Mouse (Mus musculus): Measurements from ENCODE around the gene Hoxb7.

Gene Hoxb7

DNA sequence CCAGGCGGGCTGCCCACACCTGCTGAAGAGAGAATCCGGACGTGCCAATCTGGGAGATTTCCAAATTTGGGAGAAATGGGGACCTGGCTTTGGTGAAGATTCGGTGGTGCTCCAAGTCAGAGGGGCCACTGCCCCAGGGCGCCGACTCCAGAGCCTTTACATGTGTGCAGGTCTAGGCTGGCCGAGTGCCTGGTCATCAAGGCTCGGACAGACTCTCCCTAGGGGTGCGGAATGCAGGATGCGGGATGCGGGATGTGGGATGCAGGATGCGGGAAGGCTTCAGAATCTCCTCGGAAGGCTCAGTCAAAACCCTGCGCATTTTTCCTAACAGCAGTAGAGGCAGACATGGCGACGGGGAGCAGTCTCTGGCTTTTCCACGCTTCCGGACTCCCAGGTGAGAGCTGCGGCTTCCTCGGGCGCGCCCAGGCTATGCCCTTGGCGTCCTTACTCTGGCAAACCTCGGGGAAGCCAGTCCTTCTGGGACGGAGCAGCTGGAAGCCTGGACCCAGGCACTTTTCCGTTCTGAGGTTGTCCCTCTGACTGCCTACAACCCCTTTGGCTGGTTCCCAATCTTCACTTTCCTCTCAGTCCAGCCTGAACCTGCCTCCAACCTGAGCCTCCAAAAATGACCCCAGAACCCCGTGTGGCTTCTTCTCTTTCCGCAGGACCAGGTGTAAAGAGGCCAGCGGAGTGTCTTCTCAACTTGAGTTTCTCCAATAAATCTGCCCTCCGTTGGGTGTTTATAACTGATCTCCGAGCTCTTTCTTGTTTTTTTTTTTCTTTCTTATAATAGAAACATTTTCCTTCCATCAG is 6.8 kb upstream of the Hoxb7 start:
- CTCF ChIA-PET: interaction anchor here (0.5 to 3.3 kb wide), 56 partner anchors 10 to 804 kb away, joined by 3 to 21 read pairs (median 4); partner anchors contain the start of genes Hoxb6 (in 2 of the 4) and Hoxb5 (in 1 of the 4)
- POLR2A ChIA-PET: interaction anchor here in 3 of 4 experiments (0.6 to 2.2 kb wide), 11 partner anchors 8 to 394 kb away, joined by 3 to 9 read pairs (median 4); partner anchors contain the start of genes Hoxb5 (in 1 of the 3), Hoxb6 (in 1 of the 3) and Hoxb9 (in 1 of the 3)

DNA sequence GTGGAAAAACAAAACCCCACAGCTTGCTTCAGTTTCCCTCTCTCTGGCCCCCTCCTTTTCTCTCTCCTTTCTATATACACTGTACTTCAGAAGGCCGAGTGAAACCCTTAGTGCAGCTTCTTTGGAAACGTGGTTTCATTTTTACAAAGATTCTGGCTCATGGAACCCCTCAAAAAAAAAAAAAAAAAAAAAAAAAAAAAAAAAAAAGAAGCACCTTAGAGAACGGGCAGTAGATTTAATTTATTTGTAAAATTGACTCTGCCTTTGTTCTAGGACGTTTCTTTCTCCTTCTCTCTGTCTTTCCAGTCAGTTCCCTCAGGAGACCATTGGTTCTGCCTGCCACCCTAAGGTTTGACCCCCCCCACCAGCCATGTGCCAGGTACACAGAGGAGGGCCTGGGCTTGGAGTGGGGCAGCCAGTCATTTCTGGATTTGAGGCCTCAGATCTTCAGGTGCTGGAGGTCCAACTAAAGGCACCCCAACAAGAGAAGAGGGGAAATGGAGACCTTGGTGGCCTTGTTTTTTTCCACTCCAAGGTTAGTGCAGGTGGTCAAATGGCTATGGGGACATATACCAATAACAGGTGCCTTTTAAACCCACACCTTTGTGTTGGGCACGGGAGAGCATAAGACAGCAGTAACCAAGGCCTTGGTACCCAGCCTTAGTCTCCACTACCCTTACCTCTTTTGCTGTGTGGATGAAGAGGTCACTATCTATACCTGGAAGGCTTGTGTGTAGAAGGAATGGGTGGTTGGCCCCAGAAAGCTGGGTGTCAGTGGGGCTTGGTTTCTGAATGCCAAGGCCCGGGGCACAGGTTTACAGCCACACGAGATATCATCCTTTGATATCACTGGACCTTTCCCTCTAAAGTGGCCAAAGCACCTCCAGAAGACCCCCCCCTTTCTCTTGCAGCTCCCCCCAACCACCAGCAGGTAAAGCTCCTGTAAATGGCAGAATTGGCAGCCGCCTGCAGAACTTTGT is 5.7 kb upstream of the Hoxb7 start:
- ChIA-PET POLR2A (interaction anchor here in 3 of 4 experiments (0.6 to 2.2 kb wide), 9 partner anchors 9 to 393 kb away, joined by 3 to 9 read pairs (median 5); partner anchors contain the start of genes Hoxb5 (in 1 of the 3), Hoxb6 (in 1 of the 3) and Hoxb9 (in 1 of the 3)), CTCF (interaction anchor here (0.6 to 2.8 kb wide), 11 partner anchors 17 to 342 kb away, joined by 3 to 9 read pairs (median 5); no protein-coding TSS in a partner anchor)

DNA sequence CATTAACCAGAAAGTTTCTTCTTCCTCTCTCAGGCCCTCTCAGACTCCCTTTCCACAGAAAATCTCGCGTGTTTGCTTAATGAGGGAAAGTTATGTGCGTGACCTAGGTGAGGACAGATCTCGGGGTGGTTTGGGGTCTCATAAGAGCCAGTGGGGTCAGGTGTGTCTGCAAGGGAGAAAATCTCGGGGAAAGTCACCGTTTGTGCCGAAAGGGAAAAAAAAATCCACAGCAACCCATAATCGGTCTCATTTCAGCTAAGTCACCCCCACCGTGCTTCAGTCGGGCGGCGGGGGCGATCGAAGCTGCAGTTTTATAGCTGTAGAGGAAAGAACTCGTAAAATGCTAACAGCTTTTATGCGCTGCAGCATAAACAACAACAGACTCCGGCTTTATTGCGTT is 5.0 kb upstream of the Hoxb7 start:
- POLR2A ChIA-PET: interaction anchor here in 1 of 4 experiments (0.6 to 1.3 kb wide), 2 partner anchors 21 to 329 kb away, joined by 5 read pairs; partner anchors contain the start of gene Hoxb5
- CTCF ChIA-PET: interaction anchor here (0.6 to 2.8 kb wide), 8 partner anchors 15 to 306 kb away, joined by 3 to 5 read pairs (median 3); no protein-coding TSS in a partner anchor

DNA sequence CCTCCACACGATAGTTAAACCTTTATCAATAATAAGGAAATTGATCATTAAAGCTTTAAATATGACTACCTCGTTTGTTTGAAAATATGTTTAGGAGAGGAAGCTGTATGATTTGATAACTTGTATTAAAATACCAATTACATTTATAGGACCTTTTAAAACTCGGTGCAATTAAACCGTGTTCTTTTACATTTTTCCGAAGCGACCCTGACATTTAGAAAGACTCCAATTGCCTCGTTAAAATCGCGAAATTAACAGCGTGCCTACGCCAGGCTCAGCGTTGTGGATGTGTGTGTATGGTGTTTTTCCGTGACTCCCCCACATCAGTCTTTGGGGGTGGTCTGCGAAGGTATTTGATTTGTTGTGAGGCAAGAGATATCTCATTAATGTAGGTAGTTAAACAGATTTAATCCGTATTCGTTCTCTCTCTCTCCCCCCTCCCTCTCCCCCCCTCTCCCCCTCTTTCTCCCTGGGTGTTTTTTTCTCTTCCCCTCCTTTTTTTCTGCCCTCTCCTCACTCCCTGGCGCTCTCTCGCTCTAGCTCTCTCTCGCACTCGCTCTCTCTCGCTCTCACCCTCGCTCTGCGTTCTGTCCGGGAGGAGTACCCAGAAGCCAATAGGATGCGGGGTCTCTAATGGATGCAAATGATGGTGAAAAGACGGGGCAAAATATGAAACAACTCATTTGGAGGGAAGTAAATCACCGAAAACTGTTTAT is 4.4 kb upstream of the Hoxb7 start, which contains the start of gene Hoxb8:
Gene Hoxb8, plus strand, starts transcription at position 51 of the 716 bp plus-strand sequence.
- POLR2A ChIA-PET: interaction anchor here in 2 of 4 experiments (0.6 to 1.3 kb wide), 4 partner anchors 11 to 1025 kb away, joined by 3 to 5 read pairs (median 4); partner anchors contain the start of gene Hoxb5 (in 1 of the 2)
- CTCF ChIA-PET: interaction anchor here in 3 of 4 experiments (0.6 to 2.8 kb wide), 8 partner anchors 13 to 296 kb away, joined by 3 to 5 read pairs (median 3); no protein-coding TSS in a partner anchor

DNA sequence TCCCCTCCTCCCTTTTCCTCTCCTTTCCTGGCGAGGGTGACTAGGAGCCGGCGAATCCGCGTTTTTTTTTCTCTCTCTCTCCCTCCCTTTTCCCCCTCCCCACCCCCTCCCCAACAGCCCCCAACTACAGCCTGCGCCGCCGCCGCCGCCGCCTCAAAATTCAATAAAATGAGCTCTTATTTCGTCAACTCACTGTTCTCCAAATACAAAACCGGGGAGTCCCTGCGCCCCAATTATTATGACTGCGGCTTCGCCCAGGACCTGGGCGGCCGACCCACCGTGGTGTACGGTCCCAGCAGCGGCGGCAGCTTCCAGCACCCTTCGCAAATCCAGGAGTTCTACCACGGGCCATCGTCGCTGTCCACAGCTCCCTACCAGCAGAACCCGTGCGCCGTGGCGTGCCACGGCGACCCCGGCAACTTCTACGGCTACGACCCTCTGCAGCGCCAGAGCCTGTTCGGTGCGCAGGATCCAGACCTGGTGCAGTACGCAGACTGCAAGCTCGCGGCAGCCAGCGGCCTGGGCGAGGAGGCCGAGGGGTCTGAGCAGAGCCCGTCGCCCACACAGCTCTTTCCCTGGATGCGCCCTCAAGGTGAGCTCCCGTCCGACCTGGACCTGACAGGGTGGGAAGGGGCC is 3.5 kb upstream of the Hoxb7 start:
- POLR2A ChIA-PET: interaction anchor here in 3 of 4 experiments (0.6 to 2.0 kb wide), 13 partner anchors 9 to 532 kb away, joined by 3 to 10 read pairs (median 4); partner anchors contain the start of gene Hoxb9 (in 1 of the 3)
- CTCF ChIA-PET: interaction anchor here (0.5 to 1.8 kb wide), 11 partner anchors 10 to 907 kb away, joined by 3 to 9 read pairs (median 4); no protein-coding TSS in a partner anchor

DNA sequence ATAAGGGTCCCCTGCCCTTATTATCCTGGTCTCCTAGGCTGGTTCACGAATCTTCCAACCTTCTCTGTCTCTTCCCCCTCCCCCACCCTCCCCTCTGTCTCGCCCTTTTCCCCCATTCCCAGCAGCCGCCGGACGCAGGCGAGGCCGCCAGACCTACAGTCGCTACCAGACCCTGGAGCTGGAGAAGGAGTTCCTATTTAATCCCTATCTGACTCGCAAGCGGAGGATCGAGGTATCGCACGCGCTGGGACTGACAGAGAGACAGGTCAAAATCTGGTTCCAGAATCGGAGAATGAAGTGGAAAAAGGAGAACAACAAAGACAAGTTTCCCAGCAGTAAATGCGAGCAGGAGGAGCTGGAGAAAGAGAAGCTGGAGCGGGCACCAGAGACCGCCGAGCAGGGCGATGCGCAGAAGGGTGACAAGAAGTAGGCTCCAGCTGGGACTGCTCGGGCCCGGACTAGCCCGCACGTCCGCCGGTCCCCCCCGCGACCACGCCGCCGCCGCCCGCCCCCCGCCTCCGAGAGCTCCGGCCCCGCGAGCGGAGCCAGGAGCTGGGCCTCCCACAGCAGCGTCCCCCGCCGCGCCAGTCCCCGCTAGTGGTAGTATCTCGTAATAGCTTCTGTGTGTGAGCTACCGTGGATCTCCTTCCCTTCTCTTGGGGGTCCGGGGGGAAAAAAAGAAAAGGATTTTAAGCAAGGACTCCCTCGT is 2.2 kb upstream of the Hoxb7 start:
- ChIA-PET POLR2A (interaction anchor here (0.5 to 2.0 kb wide), 19 partner anchors 10 to 1404 kb away, joined by 3 to 8 read pairs (median 3); partner anchors contain the start of gene Hoxb9 (in 3 of the 4)), CTCF (interaction anchor here (0.6 to 1.8 kb wide), 21 partner anchors 10 to 569 kb away, joined by 3 to 7 read pairs (median 3); partner anchors contain the start of genes Hoxb13 (in 1 of the 4), Hoxb5 (in 1 of the 4) and Hoxb9 (in 1 of the 4))

DNA sequence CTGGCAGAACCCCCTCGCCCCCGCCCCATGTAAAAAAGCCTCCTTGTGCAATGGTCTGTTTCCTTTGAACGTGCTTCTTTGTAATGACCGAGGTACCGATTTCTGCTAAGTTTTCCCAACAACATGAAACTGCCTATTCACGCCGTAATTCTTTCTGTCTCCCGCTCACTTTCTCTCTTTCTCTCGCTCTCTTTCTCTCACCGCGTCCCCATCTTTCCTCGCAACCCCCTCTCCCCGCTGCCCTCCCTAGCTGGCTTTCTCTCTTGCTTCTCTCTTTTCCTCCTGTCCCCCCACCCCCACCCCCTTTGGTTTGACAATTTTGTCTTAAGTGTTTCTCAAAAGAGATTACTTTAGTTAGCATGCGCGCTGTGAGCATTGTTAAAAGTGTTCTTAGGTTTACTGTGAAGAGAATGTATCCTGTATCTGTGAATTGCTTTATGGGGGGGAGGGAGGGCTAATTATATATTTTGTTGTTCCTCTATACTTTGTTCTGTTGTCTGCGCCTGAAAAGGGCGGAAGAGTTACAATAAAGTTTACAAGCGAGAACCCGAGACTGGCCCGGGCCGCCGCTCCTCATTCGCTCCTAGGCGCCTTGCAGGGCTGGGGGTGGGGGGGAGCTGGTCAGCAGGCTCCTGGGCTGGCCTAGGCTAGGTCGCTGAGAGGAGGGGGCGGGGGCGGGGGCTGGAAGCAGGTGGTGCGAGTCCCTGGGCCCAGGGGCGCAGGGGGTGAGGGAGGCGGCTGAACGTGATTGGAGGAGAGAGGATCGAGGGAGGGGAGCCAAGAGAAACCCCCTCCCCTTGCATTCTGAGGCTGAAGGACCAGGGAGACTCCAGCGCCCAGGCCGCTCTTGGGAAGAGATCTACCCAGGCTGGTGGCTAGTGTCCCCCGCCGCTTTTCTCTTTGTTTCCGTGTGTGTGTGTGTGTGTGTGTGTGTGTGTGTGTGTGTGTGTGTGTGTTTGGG is 1.4 kb upstream of the Hoxb7 start:
- CTCF ChIA-PET: interaction anchor here (0.5 to 1.8 kb wide), 22 partner anchors 11 to 568 kb away, joined by 3 to 10 read pairs (median 3); partner anchors contain the start of genes Hoxb13 (in 1 of the 4), Hoxb5 (in 1 of the 4) and Hoxb9 (in 1 of the 4)

DNA sequence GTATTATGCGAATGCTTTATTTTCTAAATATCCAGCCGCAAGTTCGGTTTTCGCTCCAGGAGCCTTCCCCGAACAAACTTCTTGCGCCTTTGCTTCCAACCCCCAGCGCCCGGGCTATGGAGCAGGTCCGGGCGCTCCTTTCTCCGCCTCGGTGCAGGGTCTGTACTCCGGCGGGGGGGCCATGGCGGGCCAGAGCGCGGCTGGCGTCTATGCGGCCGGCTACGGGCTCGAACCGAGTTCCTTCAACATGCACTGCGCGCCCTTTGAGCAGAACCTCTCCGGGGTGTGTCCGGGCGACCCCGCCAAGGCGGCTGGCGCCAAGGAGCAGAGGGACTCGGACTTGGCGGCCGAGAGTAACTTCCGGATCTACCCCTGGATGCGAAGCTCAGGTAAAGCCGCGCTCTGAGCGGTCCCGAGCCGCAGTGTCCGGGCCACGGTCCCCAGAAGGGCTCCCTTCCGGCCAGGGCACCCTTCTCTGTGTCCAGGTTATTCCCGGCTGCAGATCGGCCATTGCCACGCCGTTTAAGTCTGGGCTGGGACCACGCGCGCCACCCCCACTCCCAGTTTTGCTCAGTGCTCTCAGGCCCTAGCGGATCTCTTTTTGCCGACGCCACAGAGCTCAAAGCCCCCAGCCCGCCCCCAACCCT is 439 bp downstream of the Hoxb7 start:
- ChIA-PET CTCF (interaction anchor here in 3 of 4 experiments (0.6 to 1.2 kb wide), 9 partner anchors 9 to 685 kb away, joined by 3 to 4 read pairs (median 3); no protein-coding TSS in a partner anchor), POLR2A (interaction anchor here in 1 of 4 experiments (0.6 to 1.6 kb wide), 3 partner anchors 13 to 67 kb away, joined by 3 to 4 read pairs (median 3); no protein-coding TSS in a partner anchor)

More for the DNA sequence above, 1.4 kb upstream of the Hoxb7 start:
- POLR2A ChIA-PET: interaction anchor here (0.6 to 2.0 kb wide), 14 partner anchors 9 to 428 kb away, joined by 3 to 8 read pairs (median 4); partner anchors contain the start of gene Hoxb9 (in 2 of the 4)

DNA sequence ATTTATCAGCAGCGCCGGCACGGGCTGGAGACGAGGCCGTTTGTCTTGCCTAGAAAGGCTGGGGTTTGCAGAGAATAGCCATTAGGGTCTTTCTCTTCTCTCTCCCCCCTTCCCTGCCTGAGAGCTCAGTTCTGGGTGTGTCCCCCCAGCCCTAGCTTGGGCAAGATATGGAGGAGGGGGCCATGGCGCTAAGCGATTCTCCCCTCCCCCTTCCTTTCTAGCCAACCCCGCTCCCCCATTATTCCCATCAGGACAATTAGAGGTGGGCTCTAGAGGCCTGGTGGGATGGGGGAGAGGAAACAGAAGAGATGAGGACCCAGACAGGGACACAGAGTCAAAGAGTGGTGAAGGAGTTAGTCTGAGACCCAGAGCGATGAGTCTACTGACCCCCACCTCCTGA is 988 bp downstream of the Hoxb7 start:
- ChIA-PET POLR2A (interaction anchor here in 2 of 4 experiments (0.6 to 1.6 kb wide), 5 partner anchors 12 to 477 kb away, joined by 3 to 4 read pairs (median 3); no protein-coding TSS in a partner anchor), CTCF (interaction anchor here in 3 of 4 experiments (0.6 to 1.2 kb wide), 7 partner anchors 10 to 686 kb away, joined by 3 to 4 read pairs (median 3); no protein-coding TSS in a partner anchor)

DNA sequence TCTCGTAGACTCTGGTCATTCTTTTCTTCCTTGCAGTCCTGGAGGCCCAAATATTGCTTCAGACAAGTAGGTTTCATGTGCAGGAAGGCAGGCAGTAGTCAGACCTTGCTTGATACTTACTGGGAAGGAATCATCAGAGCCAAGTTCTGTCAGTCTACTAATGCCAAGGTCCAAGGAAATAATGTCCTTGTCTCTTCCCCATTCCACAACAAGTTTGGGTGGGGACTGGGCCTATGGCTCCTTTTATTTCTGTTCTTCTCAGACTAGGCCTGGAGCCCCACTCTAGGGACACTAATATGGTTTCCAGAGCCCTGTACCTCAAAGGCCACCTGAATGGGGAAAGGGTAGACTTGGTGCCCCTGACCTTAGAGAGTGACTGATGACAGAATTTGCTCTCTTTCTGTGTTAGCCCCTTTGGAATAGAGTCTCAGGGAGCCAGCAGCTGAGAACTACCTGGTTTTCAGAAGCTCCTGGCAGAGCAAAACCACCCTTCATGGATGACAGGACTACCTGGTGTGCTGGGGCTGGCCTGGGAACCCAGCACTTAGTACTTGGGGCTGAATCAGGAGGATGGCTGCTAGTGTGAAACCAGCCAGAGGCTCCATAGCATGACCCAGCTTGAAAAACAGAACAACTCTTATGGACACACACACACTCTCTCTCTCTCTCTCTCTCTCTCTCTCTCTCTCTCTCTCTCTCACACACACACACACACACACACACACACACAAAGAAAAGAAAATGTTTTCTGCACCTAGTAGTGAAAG is 2.2 kb downstream of the Hoxb7 start:
- ChIA-PET CTCF (interaction anchor here in 1 of 4 experiments (0.5 kb wide), 1 partner anchor 110 kb away, joined by 8 read pairs; no protein-coding TSS in a partner anchor), POLR2A (interaction anchor here in 2 of 4 experiments (0.6 to 0.7 kb wide), 2 partner anchors 477 to 507 kb away, joined by 3 to 4 read pairs; no protein-coding TSS in a partner anchor)

DNA sequence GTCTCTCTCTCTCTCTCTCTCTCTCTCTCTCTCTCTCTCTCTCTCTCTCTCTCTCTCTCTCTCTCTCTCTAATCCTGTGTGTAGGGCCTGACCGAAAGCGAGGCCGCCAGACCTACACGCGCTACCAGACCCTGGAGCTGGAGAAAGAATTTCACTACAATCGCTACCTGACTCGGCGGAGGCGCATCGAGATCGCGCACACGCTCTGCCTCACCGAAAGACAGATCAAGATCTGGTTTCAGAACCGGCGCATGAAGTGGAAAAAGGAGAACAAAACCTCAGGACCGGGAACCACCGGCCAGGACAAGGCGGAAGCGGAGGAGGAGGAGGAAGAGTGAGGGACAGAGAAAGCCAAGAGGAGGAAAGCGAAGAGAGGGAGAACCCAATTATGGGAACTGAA is 2.9 kb downstream of the Hoxb7 start:
- ChIA-PET POLR2A (no interaction called here), CTCF (interaction anchor here in 1 of 4 experiments (0.5 to 0.6 kb wide), 2 partner anchors 10 to 110 kb away, joined by 3 to 8 read pairs; no protein-coding TSS in a partner anchor)

DNA sequence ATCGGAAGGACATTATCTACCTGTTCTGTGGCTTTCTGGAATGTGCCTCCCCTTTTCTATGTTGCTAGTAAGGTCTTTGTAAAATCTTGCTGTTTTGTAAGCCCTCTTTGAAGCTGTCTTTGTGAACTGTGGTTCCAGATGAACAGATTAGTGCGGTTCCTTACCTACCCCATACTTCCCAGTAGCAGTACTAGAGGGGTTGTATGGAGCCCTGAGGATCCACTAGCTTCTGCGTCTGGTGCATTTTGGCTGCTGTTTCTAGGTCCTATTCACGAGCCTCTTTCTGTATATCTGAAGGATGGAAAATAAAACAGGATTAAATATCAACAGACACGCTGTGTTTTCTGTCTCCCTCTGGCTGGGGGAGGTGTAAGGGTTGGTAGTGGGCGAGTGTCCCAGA is 3.4 kb downstream of the Hoxb7 start:
- ChIA-PET POLR2A (no interaction called here), CTCF (interaction anchor here in 1 of 4 experiments (0.6 kb wide), 1 partner anchor 11 kb away, joined by 3 read pairs; no protein-coding TSS in a partner anchor)

Measured in embryonic stem cell, embryonic (primary cell).